Mouse (Mus musculus) kidney, adult 2 months (tissue): Measurements from ENCODE around the gene Lrpprc.

Source experiments
- CTCF ChIP-seq: fragments of 200-500 bp; conservative IDR thresholded peaks from 2 replicates; pipeline ENCODE4 v1.5.1; 2011; ENCODE audit warnings: low read depth, mild to moderate bottlenecking, control low read depth, low read length, moderate library complexity, mixed read lengths; ENCODE audit not compliant: insufficient read depth, insufficient read length
- POLR2A ChIP-seq: fragments of 200-500 bp; IDR thresholded peaks from one replicate; pipeline ENCODE4 v1.6.1; 2011; ENCODE audit warnings: low read depth, low read length, control low read depth

GRCm38 (mm10) chr17:84814905-84815304, 24.3 kb upstream of the Lrpprc start:
- TF ChIP-seq POLR2A (no peak), CTCF (no peak)
